Comparison of ENCODE assay signal across 8 mouse cellular contexts in genomic region chr10:80053259-80053780, GRCm38 (mm10). TPM values are rescaled to one million over a fixed set of nuclear protein-coding genes. Genes with fewer than 3 reads are reported as not detected.
DNase-seq lines count a peak whose midpoint lies in the region; ATAC-seq lines count a peak whose summit lies in the region.

No protein-coding gene starts in this region.

- under 1% methylated on average over 47 of the region's 47 CpGs for WGBS in hindbrain, embryonic 12.5 days

- H3K9me3 ChIP-seq in hindbrain, embryonic 12.5 days (replicated peaks), result no peaks in the 10 kb centered on the region

- peaks cover 31% of the 10 kb centered on the region for H3K4me1 ChIP-seq in hindbrain, embryonic 12.5 days

- H3K9ac ChIP-seq in hindbrain, embryonic 12.5 days, result peak overlapping the region; percentile 91

- H3K4me2 ChIP-seq in hindbrain, embryonic 12.5 days (replicated peaks), result peak overlapping the region; percentile 71

- H3K27ac ChIP-seq in hindbrain, embryonic 12.5 days, result peak overlapping the region; percentile 97

- peak; percentile 96 for ATAC-seq in hindbrain, embryonic 12.5 days (ENCODE audit: low FRiP score)

- no peaks in the 10 kb centered on the region for H3K27me3 ChIP-seq in hindbrain, embryonic 12.5 days

- DNase-seq in Muller cell, postnatal 12 days (ENCODE audit: inconsistent ontology term), result peak; percentile 99
- DNase-seq in cerebellum, adult 9-11 months, result peak; percentile 100
- DNase-seq in frontal cortex, adult 2 months (ENCODE audit: extremely low spot score in 1 of 2, low spot score in 1 of 2), result peak; percentile 99 to 100
- peak; percentile 99 to 100 for DNase-seq in layer of hippocampus, postnatal 14 days (ENCODE audit: low spot score in 2 of 2)
- DNase-seq in lung, postnatal 14 days, result peak; percentile 100
- peak; percentile 99 for DNase-seq in retina, adult 2 months (ENCODE audit: low read depth, low spot score)
- peak; percentile 99 to 100 for DNase-seq in thymus, postnatal 36 days

- peak overlapping the region; percentile 87 for H3K4me3 ChIP-seq in hindbrain, embryonic 12.5 days

- peaks cover 30% of the 10 kb centered on the region for H3K36me3 ChIP-seq in hindbrain, embryonic 12.5 days

RNA-seq across cellular contexts. Expression of gene Gpx4, which starts 6.4 kb away (rescaled TPM):
- 867 and 914 TPM in 2 replicates for polyA plus RNA-seq in frontal cortex, adult 2 months (2012; rRNA removed)
- 449 and 484 TPM in 2 replicates for polyA plus RNA-seq in hindbrain, embryonic 12.5 days (2016; fragmentation: Nextera tagmentation; extraction: Ambion mirVana)
- 100 to 1,000 TPM; 456 to 501 TPM for total RNA-seq in layer of hippocampus, postnatal 14 days (2021)

RNA-seq across cellular contexts. Expression of gene Polr2e, which starts 13.7 kb away (rescaled TPM):
- 200 and 205 TPM in 2 replicates for polyA plus RNA-seq in frontal cortex, adult 2 months (2012; rRNA removed)
- 163 and 171 TPM in 2 replicates for polyA plus RNA-seq in hindbrain, embryonic 12.5 days (2016; fragmentation: Nextera tagmentation; extraction: Ambion mirVana)
- total RNA-seq in layer of hippocampus, postnatal 14 days (2021), result 10 to 100 TPM; 74.1 to 74.3 TPM

RNA-seq across cellular contexts. Expression of gene Arhgap45, which starts 36.9 kb away (rescaled TPM):
- polyA plus RNA-seq in frontal cortex, adult 2 months (2012; rRNA removed), result 5.3 and 7.1 TPM in 2 replicates
- 8.7 and 8.9 TPM in 2 replicates for polyA plus RNA-seq in hindbrain, embryonic 12.5 days (2016; fragmentation: Nextera tagmentation; extraction: Ambion mirVana)
- 1 to 10 TPM; 3.8 to 3.9 TPM for total RNA-seq in layer of hippocampus, postnatal 14 days (2021)

RNA-seq across cellular contexts. Expression of gene Sbno2, which starts 52.1 kb away (rescaled TPM):
- 26.6 TPM in 2 replicates for polyA plus RNA-seq in frontal cortex, adult 2 months (2012; rRNA removed)
- polyA plus RNA-seq in hindbrain, embryonic 12.5 days (2016; fragmentation: Nextera tagmentation; extraction: Ambion mirVana), result 15.1 TPM in 2 replicates
- total RNA-seq in layer of hippocampus, postnatal 14 days (2021), result 10 to 100 TPM; 19.8 to 21.3 TPM

RNA-seq across cellular contexts. Expression of gene Abca7, which starts 57.0 kb away (rescaled TPM):
- 12.4 and 13.0 TPM in 2 replicates for polyA plus RNA-seq in frontal cortex, adult 2 months (2012; rRNA removed)
- polyA plus RNA-seq in hindbrain, embryonic 12.5 days (2016; fragmentation: Nextera tagmentation; extraction: Ambion mirVana), result 6.9 and 7.7 TPM in 2 replicates
- total RNA-seq in layer of hippocampus, postnatal 14 days (2021), result 10 to 100 TPM in 1 of 2 experiments, 1 to 10 TPM in 1; 9.8 to 10.5 TPM

Comparison
In these comparisons a context has a peak if more than half of its experiments do, and no peak if none do; other contexts are left out.
1. Peak in every context shown above with its lines: DNase-seq, ATAC-seq, H3K4me3 ChIP-seq and H3K27ac ChIP-seq.